ENCODE assay signal across 8 mouse cellular contexts in the genomic region with DNA sequence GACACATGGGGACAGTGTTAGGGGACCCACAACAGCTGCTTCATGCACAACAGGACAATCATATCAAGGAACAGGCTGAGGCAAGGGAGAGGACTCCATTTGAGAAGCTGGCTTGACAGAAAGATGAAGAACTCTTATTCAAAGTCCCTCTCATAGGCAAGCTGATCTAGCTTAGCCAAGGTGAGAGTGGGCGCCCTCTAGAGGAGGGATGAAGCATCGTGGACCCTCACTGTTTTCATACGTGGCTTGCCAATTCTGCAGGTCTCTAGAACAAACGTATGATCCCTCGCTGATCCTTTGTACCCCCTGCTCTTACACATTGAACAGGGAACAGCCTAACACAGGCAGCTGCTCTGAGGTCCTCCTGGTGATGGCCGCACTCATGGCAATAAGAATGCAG. TPM values are rescaled to one million over a fixed set of nuclear protein-coding genes. Genes with fewer than 3 reads are reported as not detected.
DNase-seq lines count a peak whose midpoint lies in the region.

No protein-coding gene starts in this region.

- DNase-seq in heart, adult 8-10 months (ENCODE audit: low spot score), result peak; percentile 28
- no peak for DNase-seq in heart, adult 9 months (ENCODE audit: low spot score in 2 of 2)
- peak; percentile 70 for DNase-seq in A20 (ENCODE audit: low read depth, low spot score)
- DNase-seq in adrenal gland, postnatal 10 days, result peak; percentile 69
- peak; percentile 68 for DNase-seq in embryo, embryonic 11.5 days (ENCODE audit: low read depth, low spot score)
- peak; percentile 56 to 76 for DNase-seq in kidney, postnatal 36 days
- DNase-seq in mesoderm, embryonic 11.5 days (ENCODE audit: low read depth, low spot score), result peak; percentile 79
- peak; percentile 73 for DNase-seq in thymus, postnatal 0 days (ENCODE audit: low spot score)

RNA-seq across cellular contexts. Expression of a gene that starts 7.6 kb away (rescaled TPM):
- 10 to 100 TPM; 10.3 to 15.2 (median 13.1) TPM for total RNA-seq in heart, adult 8-10 months (2022)
- total RNA-seq in adrenal gland, postnatal 10 days (2021), result 1 to 10 TPM; 7.2 to 8.7 TPM
- polyA plus RNA-seq in thymus, postnatal 0 days (2015; fragmentation: Nextera tagmentation; extraction: Ambion mirVana), result 0.06 TPM in 1 of 2 replicates, not detected in the other

Comparison
In these comparisons a context has a peak if more than half of its experiments do, and no peak if none do; other contexts are left out.
1. DNase-seq: peak in heart, adult 8-10 months (single experiment), A20 (single experiment), adrenal gland, postnatal 10 days (single experiment), embryo, embryonic 11.5 days (single experiment), kidney, postnatal 36 days (2 of 2), mesoderm, embryonic 11.5 days (single experiment) and thymus, postnatal 0 days (single experiment); none in heart, adult 9 months (0 of 2).